Mouse (Mus musculus): ENCODE measurements around the gene Tmem247. TPM values are rescaled to one million over a fixed set of nuclear protein-coding genes. Genes with fewer than 3 reads are reported as not detected.

The Tmem247 gene
- polyA plus RNA-seq, 1 experiment from 2014 or later, result not detected

- TF ChIP-seq CTCF (IDR thresholded peaks at IDR 0.05; ENCODE audit: low read depth), result no peak
- Histone ChIP-seq H3K4me1 (replicated peaks; ENCODE audit: insufficient read depth, low read length) (peaks cover 5% of the 10 kb centered on the region; the same call in 1 of the 2 replicates), H3K36me3 (ENCODE audit: insufficient read depth, low read length) (0 out of 2 replicates have a peak, but pooled peaks cover 6% of the 10 kb centered on the region), H3K4me2 (ENCODE audit: low read length) (no peak overlapping the region), H3K9ac (ENCODE audit: low read depth, low read length) (no peak overlapping the region), H3K4me3 (replicated peaks; ENCODE audit: low read depth, low read length) (no peak overlapping the region), H3K27ac (no peak overlapping the region), H3K27me3 (ENCODE audit: insufficient read depth, low read length) (no peaks in the 10 kb centered on the region), H3K9me3 (replicated peaks; ENCODE audit: low read length) (no peaks in the 10 kb centered on the region)
- 65% methylated on average over 10 of the region's 10 CpGs for WGBS
- DNase-seq (ENCODE audit: low spot score) (no peak), ATAC-seq (replicated peaks; ENCODE audit: low FRiP score, low read depth) (no peak)
These were observed 50.7 kb downstream of the Tmem247 start for GRCm38 (mm10) chr17:86967536-86968525.

DNA sequence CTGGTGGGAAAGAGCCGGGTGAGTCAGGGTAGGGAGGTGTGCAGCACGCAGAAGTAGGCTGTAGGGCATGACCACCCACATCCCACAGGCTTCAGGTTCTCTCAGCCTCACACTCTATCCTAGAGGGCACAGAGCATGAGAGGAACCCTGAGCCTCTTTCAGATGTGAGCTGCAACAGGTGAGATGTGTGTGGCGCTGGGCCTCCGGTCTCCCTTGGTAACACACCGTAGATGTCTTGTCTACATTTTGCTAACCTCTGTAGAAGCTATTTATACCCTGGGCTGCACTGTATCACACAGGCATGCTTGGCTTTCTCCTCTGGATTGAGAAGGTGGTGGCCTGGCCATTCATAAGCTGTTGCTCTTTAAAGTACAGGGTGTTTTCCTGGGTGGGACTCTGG lies 51.4 kb downstream of the Tmem247 start:
- Histone ChIP-seq H3K27me3 (ENCODE audit: insufficient read depth, low read length) (no peaks in the 10 kb centered on the region), H3K9ac (ENCODE audit: low read depth, low read length) (no peak overlapping the region), H3K36me3 (ENCODE audit: insufficient read depth, low read length) (0 out of 2 replicates have a peak, but pooled peaks cover 9% of the 10 kb centered on the region), H3K4me3 (replicated peaks; ENCODE audit: low read depth, low read length) (no peak overlapping the region), H3K4me1 (replicated peaks; ENCODE audit: insufficient read depth, low read length) (peaks cover 5% of the 10 kb centered on the region; the same call in 1 of the 2 replicates), H3K4me2 (ENCODE audit: low read length) (no peak overlapping the region), H3K27ac (no peak overlapping the region), H3K9me3 (replicated peaks; ENCODE audit: low read length) (no peaks in the 10 kb centered on the region)
- DNase-seq (ENCODE audit: low spot score) (no peak), ATAC-seq (replicated peaks; ENCODE audit: low FRiP score, low read depth) (no peak)
- TF ChIP-seq CTCF (IDR thresholded peaks at IDR 0.05; ENCODE audit: low read depth), result no peak
- 81% methylated on average over 5 of the region's 5 CpGs for WGBS

DNA sequence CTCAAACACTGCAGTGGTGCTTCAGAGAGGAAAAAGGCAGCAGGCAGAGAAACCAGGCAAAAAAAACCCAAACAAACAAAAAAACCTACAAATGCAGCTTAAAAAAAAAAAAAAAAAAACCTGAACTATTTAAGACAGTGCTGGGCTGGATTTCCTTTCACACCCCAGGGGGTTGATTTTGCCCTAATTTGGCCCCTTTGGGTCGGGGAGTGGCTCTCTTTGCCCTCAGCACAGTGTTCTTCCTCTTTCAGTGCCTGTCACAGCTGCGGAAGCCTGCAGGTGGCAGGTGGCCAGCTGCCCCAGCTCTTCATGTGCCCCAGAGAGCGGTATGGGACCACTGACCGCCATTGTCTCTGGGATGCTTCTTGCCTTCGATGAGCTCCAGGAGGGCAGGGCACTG lies 52.4 kb downstream of the Tmem247 start:
- no peak overlapping the region for H3K4me2 ChIP-seq (ENCODE audit: low read length)
- no peak overlapping the region for H3K27ac ChIP-seq
- no peak for TF ChIP-seq CTCF (IDR thresholded peaks at IDR 0.05; ENCODE audit: low read depth)
- 74% methylated on average over 5 of the region's 5 CpGs for WGBS
- H3K36me3 ChIP-seq (ENCODE audit: insufficient read depth, low read length), result 0 out of 2 replicates have a peak, but pooled peaks cover 15% of the 10 kb centered on the region
- no peaks in the 10 kb centered on the region for H3K27me3 ChIP-seq (ENCODE audit: insufficient read depth, low read length)
- no peak overlapping the region for H3K4me3 ChIP-seq (replicated peaks; ENCODE audit: low read depth, low read length)
- no peak for ATAC-seq (replicated peaks; ENCODE audit: low FRiP score, low read depth)
- DNase-seq (ENCODE audit: low spot score), result no peak
- H3K9ac ChIP-seq (ENCODE audit: low read depth, low read length), result no peak overlapping the region
- H3K9me3 ChIP-seq (replicated peaks; ENCODE audit: low read length), result no peaks in the 10 kb centered on the region
- H3K4me1 ChIP-seq (replicated peaks; ENCODE audit: insufficient read depth, low read length), result peaks cover 5% of the 10 kb centered on the region; the same call in 1 of the 2 replicates

- no peak for DNase-seq (ENCODE audit: low spot score)
- no peaks in the 10 kb centered on the region for H3K27me3 ChIP-seq (ENCODE audit: insufficient read depth, low read length)
- no peak overlapping the region for H3K9ac ChIP-seq (ENCODE audit: low read depth, low read length)
- H3K9me3 ChIP-seq (replicated peaks; ENCODE audit: low read length), result no peaks in the 10 kb centered on the region
- no peak for TF ChIP-seq CTCF (IDR thresholded peaks at IDR 0.05; ENCODE audit: low read depth)
- no peak overlapping the region for H3K4me2 ChIP-seq (ENCODE audit: low read length)
- WGBS, result 91% methylated on average over 15 of the region's 15 CpGs
- 0 out of 2 replicates have a peak, but pooled peaks cover 2% of the 10 kb centered on the region for H3K4me1 ChIP-seq (replicated peaks; ENCODE audit: insufficient read depth, low read length)
- H3K4me3 ChIP-seq (replicated peaks; ENCODE audit: low read depth, low read length), result no peak overlapping the region
- H3K27ac ChIP-seq, result no peak overlapping the region
- 0 out of 2 replicates have a peak, but pooled peaks cover 15% of the 10 kb centered on the region for H3K36me3 ChIP-seq (ENCODE audit: insufficient read depth, low read length)
- ATAC-seq (replicated peaks; ENCODE audit: low FRiP score, low read depth), result no peak
These were observed 53.0 kb downstream of the Tmem247 start for GRCm38 (mm10) chr17:86970026-86970750.

- Histone ChIP-seq H3K27me3 (ENCODE audit: insufficient read depth, low read length) (no peaks in the 10 kb centered on the region), H3K36me3 (ENCODE audit: insufficient read depth, low read length) (0 out of 2 replicates have a peak, but pooled peaks cover 15% of the 10 kb centered on the region), H3K4me3 (replicated peaks; ENCODE audit: low read depth, low read length) (no peak overlapping the region), H3K4me1 (replicated peaks; ENCODE audit: insufficient read depth, low read length) (0 out of 2 replicates have a peak, but pooled peaks cover 2% of the 10 kb centered on the region), H3K27ac (no peak overlapping the region), H3K9ac (ENCODE audit: low read depth, low read length) (no peak overlapping the region), H3K4me2 (ENCODE audit: low read length) (no peak overlapping the region), H3K9me3 (replicated peaks; ENCODE audit: low read length) (no peaks in the 10 kb centered on the region)
- DNase-seq (ENCODE audit: low spot score) (no peak), ATAC-seq (replicated peaks; ENCODE audit: low FRiP score, low read depth) (no peak)
- WGBS, result 78% methylated on average over 5 of the region's 5 CpGs
- TF ChIP-seq CTCF (IDR thresholded peaks at IDR 0.05; ENCODE audit: low read depth), result no peak
These were observed 53.9 kb downstream of the Tmem247 start for GRCm38 (mm10) chr17:86971036-86971435.

DNA sequence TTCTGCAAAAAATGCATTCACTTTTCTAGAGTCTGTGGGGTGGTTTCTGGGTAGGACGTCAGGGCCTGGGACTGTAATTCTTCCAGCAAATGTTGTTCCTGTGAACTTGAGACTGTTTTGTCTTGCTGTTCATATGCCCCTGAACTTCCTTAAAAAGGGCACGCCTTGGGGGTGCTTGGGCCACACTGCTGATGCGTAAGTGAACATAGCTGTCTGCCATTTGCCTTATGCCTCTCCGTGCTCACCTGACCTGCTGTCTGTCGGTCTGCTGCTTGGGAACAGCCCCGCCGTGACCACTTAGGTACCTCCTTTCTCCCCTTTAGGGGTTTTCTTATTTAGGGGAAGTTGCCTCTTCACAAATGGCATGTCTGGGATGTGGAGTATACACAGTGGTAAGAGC lies 54.7 kb downstream of the Tmem247 start:
- H3K4me1 ChIP-seq (replicated peaks; ENCODE audit: insufficient read depth, low read length), result 0 out of 2 replicates have a peak, but pooled peaks cover 2% of the 10 kb centered on the region
- no peaks in the 10 kb centered on the region for H3K9me3 ChIP-seq (replicated peaks; ENCODE audit: low read length)
- no peak overlapping the region for H3K4me3 ChIP-seq (replicated peaks; ENCODE audit: low read depth, low read length)
- no peaks in the 10 kb centered on the region for H3K27me3 ChIP-seq (ENCODE audit: insufficient read depth, low read length)
- H3K4me2 ChIP-seq (ENCODE audit: low read length), result no peak overlapping the region
- DNase-seq (ENCODE audit: low spot score) (no peak), ATAC-seq (replicated peaks; ENCODE audit: low FRiP score, low read depth) (no peak)
- TF ChIP-seq CTCF (IDR thresholded peaks at IDR 0.05; ENCODE audit: low read depth), result no peak
- H3K27ac ChIP-seq, result no peak overlapping the region
- no peak overlapping the region for H3K9ac ChIP-seq (ENCODE audit: low read depth, low read length)
- 0 out of 2 replicates have a peak, but pooled peaks cover 18% of the 10 kb centered on the region for H3K36me3 ChIP-seq (ENCODE audit: insufficient read depth, low read length)
- WGBS, result 78% methylated on average over 7 of the region's 7 CpGs

Other genes starting within 250 kb of the Tmem247 start
- 12.8 and 14.3 TPM in 2 replicates for gene Epas1, start 163.6 kb upstream of the Tmem247 start, polyA plus RNA-seq (2015; fragmentation: Nextera tagmentation; extraction: Ambion mirVana)
- gene Atp6v1e2, start 30.5 kb downstream of the Tmem247 start, polyA plus RNA-seq (2015; fragmentation: Nextera tagmentation; extraction: Ambion mirVana), result 0.14 TPM in 1 of 2 replicates, not detected in the other
- gene Rhoq, start 45.7 kb downstream of the Tmem247 start, polyA plus RNA-seq (2015; fragmentation: Nextera tagmentation; extraction: Ambion mirVana), result 12.7 and 13.0 TPM in 2 replicates
- gene Pigf, start 108.1 kb downstream of the Tmem247 start, polyA plus RNA-seq (2015; fragmentation: Nextera tagmentation; extraction: Ambion mirVana), result 48.4 and 48.7 TPM in 2 replicates
- gene Cript, start 108.2 kb downstream of the Tmem247 start, polyA plus RNA-seq (2015; fragmentation: Nextera tagmentation; extraction: Ambion mirVana), result 171 and 177 TPM in 2 replicates
- gene Socs5, start 190.3 kb downstream of the Tmem247 start, polyA plus RNA-seq (2015; fragmentation: Nextera tagmentation; extraction: Ambion mirVana), result 15.6 and 15.7 TPM in 2 replicates